Mouse (Mus musculus) intestine, postnatal 0 days (tissue): ENCODE measurements around the gene Hmgb1. TPM values are rescaled to one million over a fixed set of nuclear protein-coding genes. Genes with fewer than 3 reads are reported as not detected.

ENCODE experiments used
- ATAC-seq: fragments of 200-750 bp; cut with Nextera tagmentation; 2 replicates; pipeline ENCODE4 v1.8.0; 2017; ENCODE audit warnings: mild to moderate bottlenecking, moderate TSS enrichment, moderate library complexity
- H3K27ac ChIP-seq: fragments of 300-500 bp; sonication (generic); 2 replicates; pipeline ENCODE4 v1.5.1; 2014; ENCODE audit warnings: mild to moderate bottlenecking, low read depth, low read length, moderate library complexity
- H3K27me3 ChIP-seq: fragments of 300-500 bp; sonication (generic); replicated peaks from 2 replicates; pipeline ENCODE4 v1.6.1; 2014; ENCODE audit warnings: low read length, mixed read lengths; ENCODE audit not compliant: control insufficient read depth, insufficient read depth
- H3K36me3 ChIP-seq: fragments of 300-500 bp; sonication (generic); 2 replicates; pipeline ENCODE4 v1.6.1; 2014; ENCODE audit warnings: mild to moderate bottlenecking, moderate library complexity; ENCODE audit not compliant: control insufficient read depth, insufficient read depth
- H3K4me1 ChIP-seq: fragments of 300-500 bp; sonication (generic); replicated peaks from 2 replicates; pipeline ENCODE4 v1.6.1; 2014; ENCODE audit warnings: antibody characterized with exemption, low read length, mixed read lengths; ENCODE audit not compliant: control insufficient read depth, insufficient read depth
- H3K4me2 ChIP-seq: fragments of 300-500 bp; sonication (generic); replicated peaks from 2 replicates; pipeline ENCODE4 v1.6.1; 2014; ENCODE audit warnings: low read depth, mild to moderate bottlenecking, moderate library complexity
- H3K4me3 ChIP-seq: fragments of 300-500 bp; sonication (generic); 2 replicates; pipeline ENCODE4 v1.5.1; 2014; ENCODE audit warnings: low read depth, low read length
- H3K9ac ChIP-seq: fragments of 300-500 bp; sonication (generic); 2 replicates; pipeline ENCODE4 v1.6.1; 2014; ENCODE audit warnings: mild to moderate bottlenecking, low read depth, low read length
- H3K9me3 ChIP-seq: fragments of 300-500 bp; sonication (generic); 2 replicates; pipeline ENCODE4 v1.6.1; 2016; ENCODE audit warnings: mixed run types; ENCODE audit not compliant: control insufficient read depth
- CTCF ChIP-seq: sonication (generic); IDR thresholded peaks from 2 replicates; pipeline ENCODE4 v1.5.1; 2016; ENCODE audit warnings: low read depth, mild to moderate bottlenecking, control low read depth, antibody characterized with exemption, moderate library complexity
- WGBS: fragments of 180-500 bp; shearing (Covaris S2); extraction: QIAGEN DNeasy Blood & Tissue Kit; methylation state at CpG from one replicate; pipeline ENCODE4 v1.1.7; 2014; 5-methylcytosine and 5-hydroxymethylcytosine counted together
- polyA plus RNA-seq: library from polyadenylated mRNA; unstranded; fragments of >200 nt; fragmentation: Nextera tagmentation; extraction: Ambion mirVana; gene quantifications from 2 replicates; pipeline ENCODE4 v1.2.1, GENCODE M21; 2015

Hmgb1 gene
- polyA plus RNA-seq, 1 experiment from 2014 or later, result 516 TPM

DNA sequence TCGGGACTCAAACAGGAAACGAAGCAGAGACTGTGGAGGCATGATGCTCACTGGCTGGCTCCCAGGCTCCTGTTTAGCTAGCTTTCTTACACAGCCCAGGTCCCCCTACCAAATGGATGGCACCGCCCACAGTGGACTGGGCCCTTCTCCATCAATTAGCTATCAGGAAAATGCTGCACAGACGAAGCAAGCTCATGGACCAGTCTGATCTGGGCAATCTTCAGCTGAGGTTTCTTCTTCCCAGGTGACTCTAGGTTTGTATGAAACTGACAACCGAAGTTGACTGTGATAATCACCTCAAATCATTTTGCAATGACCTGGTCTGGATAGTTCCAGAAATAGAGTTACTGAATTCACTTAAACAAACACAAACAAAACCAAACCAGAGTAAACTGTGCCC lies 94.8 kb downstream of the Hmgb1 start:
- TF ChIP-seq CTCF, result no peak
- no peak overlapping the region for H3K4me2 ChIP-seq
- 81% methylated on average over 5 of the region's 5 CpGs for WGBS

DNA sequence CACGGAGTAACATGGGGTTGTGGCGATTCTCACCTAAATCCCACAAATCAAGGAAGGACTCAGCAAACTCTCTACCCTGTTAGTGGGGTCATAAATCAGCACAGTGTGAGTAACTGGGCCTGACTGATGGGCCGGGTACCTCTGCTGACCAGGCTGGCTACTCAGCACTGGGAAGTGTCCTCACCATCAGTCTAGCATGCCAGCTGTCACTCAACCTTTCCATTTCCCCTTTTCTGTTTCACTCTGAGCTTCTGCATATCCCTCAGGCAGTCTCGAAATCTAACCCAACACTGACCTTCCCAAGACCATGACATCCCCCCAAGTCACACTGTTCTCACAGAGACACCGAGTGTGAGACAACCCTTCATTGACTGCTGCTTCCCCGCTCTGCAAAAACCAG lies 95.4 kb downstream of the Hmgb1 start:
- Histone ChIP-seq H3K9ac (no peak overlapping the region), H3K4me2 (no peak overlapping the region), H3K27ac (no peak overlapping the region), H3K36me3 (no peaks in the 10 kb centered on the region), H3K4me1 (no peaks in the 10 kb centered on the region), H3K9me3 (no peaks in the 10 kb centered on the region), H3K4me3 (no peak overlapping the region), H3K27me3 (no peaks in the 10 kb centered on the region)
- no peak for TF ChIP-seq CTCF
- no peak for ATAC-seq
- 72% methylated on average over 6 of the region's 6 CpGs for WGBS

More for the DNA sequence above, 94.8 kb downstream of the Hmgb1 start:
- no peak overlapping the region for H3K27ac ChIP-seq
- no peaks in the 10 kb centered on the region for H3K9me3 ChIP-seq
- no peaks in the 10 kb centered on the region for H3K27me3 ChIP-seq
- H3K36me3 ChIP-seq, result no peaks in the 10 kb centered on the region
- H3K4me3 ChIP-seq, result no peak overlapping the region
- H3K4me1 ChIP-seq, result no peaks in the 10 kb centered on the region
- no peak overlapping the region for H3K9ac ChIP-seq
- ATAC-seq, result no peak

DNA sequence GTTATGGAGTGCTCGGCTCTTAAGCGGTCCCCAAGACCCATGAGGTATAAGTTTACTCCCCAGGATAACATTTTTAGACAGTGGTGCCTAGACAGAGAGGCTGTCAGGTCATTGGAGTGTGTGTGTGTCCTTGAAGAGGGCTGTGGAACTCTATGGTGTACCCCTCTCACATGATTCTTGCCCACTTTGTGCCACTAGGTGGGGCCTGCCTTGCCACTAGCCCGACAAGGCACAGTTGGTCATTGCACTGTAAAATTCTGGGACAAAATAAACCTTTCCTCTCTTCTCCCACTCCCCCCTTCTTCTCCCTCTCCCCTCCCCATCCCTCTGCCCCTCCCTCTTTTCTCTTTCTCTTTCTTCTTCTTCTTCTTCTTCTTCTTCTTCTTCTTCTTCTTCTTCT lies 96.1 kb downstream of the Hmgb1 start:
- Histone ChIP-seq H3K4me3 (no peak overlapping the region), H3K4me1 (no peaks in the 10 kb centered on the region), H3K27ac (no peak overlapping the region), H3K4me2 (no peak overlapping the region), H3K36me3 (no peaks in the 10 kb centered on the region), H3K9ac (no peak overlapping the region), H3K27me3 (no peaks in the 10 kb centered on the region), H3K9me3 (no peaks in the 10 kb centered on the region)
- ATAC-seq, result no peak
- peak; percentile 45 for TF ChIP-seq CTCF
- WGBS, result 68% methylated on average over 3 of the region's 3 CpGs

DNA sequence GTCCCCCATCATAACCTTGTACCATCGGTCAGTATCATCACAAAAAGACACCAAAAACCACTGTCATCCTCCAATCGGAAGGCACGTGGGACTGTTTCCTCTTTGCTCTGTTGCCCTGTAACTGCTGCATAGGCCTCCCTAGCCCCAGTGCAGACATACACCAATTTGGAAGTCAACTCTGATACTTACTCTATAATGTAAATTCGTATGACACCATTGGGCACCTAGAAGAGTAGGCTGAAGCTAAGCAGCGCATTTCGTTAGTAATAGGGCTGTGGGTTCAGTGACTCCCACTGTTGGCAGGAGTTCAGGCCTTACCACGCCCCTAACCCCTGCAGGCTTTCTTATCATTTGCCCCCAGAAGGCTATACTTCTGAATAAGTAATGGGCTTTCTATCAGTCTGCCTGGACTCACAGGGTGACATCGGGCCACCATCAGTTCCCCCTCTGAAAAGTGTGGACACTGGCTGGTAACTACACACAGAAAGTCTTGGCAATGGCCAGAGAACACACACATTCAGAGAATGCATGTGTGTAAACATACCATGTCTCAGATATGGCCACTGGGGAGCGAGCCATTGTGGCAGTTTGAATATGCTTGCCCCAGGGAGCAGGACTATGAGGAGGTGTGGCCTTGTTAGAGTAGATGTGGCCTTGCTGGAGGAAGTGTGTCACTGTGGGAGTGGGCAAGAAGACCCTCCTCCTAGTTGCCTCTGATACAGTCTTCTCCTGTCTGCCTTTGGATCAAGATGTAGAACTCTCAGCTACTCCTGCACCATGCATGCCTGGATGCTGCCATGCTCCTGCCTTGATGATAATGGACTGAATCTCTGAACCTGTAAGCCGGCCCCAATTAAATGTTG lies 97.7 kb downstream of the Hmgb1 start:
- no peak for ATAC-seq
- WGBS, result 85% methylated on average over 10 of the region's 10 CpGs
- H3K9ac ChIP-seq, result no peak overlapping the region

DNA sequence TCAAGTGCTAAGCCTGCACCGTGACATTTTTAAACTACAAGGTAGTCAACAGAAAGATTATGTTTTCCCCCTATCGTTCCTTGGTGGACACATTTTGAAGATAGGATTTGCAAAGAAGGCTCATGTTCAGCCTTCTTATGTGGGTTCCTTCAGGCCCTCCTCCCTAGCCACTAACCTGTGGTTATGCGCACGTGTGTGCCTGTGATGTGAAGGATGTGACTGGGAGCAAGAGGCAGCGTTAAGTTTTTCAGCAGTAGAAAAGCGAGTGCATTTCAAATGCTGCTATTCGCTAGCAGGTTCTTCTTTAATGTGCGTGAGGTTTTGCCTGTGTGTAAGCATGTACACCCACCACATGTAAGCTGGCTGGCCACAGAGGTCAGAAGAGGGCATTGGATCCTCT lies 103.8 kb downstream of the Hmgb1 start:
- ATAC-seq, result no peak
- H3K27me3 ChIP-seq, result no peaks in the 10 kb centered on the region
- TF ChIP-seq CTCF, result no peak
- no peaks in the 10 kb centered on the region for H3K4me1 ChIP-seq
- no peak overlapping the region for H3K4me2 ChIP-seq
- no peaks in the 10 kb centered on the region for H3K9me3 ChIP-seq
- H3K27ac ChIP-seq, result no peak overlapping the region
- H3K4me3 ChIP-seq, result no peak overlapping the region
- WGBS, result 95% methylated on average over 8 of the region's 8 CpGs
- H3K36me3 ChIP-seq, result no peaks in the 10 kb centered on the region
- no peak overlapping the region for H3K9ac ChIP-seq

More for the DNA sequence above, 97.7 kb downstream of the Hmgb1 start:
- H3K27ac ChIP-seq, result no peak overlapping the region
- no peak for TF ChIP-seq CTCF
- no peak overlapping the region for H3K4me3 ChIP-seq
- H3K36me3 ChIP-seq, result no peaks in the 10 kb centered on the region
- no peaks in the 10 kb centered on the region for H3K27me3 ChIP-seq
- no peaks in the 10 kb centered on the region for H3K4me1 ChIP-seq
- no peaks in the 10 kb centered on the region for H3K9me3 ChIP-seq
- no peak overlapping the region for H3K4me2 ChIP-seq

DNA sequence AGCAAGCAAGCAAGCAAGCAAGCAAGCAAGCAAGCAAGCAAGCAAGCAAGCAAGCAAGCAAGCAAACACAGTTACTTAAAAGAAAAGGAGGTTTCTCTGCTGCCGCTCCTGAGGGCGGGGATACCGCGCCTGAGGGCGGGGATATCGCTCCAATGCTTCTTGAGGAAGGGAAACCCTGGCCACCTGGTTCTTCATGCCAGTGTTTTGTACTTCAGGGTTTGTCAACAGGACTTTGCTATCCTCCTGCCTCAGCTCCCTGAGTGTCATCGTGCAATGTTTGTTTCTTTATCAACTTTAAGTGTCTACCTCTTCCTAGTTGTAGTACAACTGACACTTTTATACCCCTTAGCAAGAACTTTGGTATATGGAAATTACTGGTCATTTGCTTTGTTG lies 104.5 kb downstream of the Hmgb1 start:
- TF ChIP-seq CTCF, result no peak
- WGBS, result 48% methylated on average over 7 of the region's 7 CpGs
- H3K27me3 ChIP-seq, result no peaks in the 10 kb centered on the region
- H3K36me3 ChIP-seq, result no peaks in the 10 kb centered on the region
- no peaks in the 10 kb centered on the region for H3K4me1 ChIP-seq
- peak overlapping the region; percentile 58 for H3K4me2 ChIP-seq
- H3K27ac ChIP-seq, result no peak overlapping the region
- no peak overlapping the region for H3K9ac ChIP-seq
- ATAC-seq, result no peak
- no peak overlapping the region for H3K4me3 ChIP-seq
- no peaks in the 10 kb centered on the region for H3K9me3 ChIP-seq
